Comparison of ENCODE assay signal across 17 mouse cellular contexts in genomic region chr13:9940186-9940585, GRCm38 (mm10).
A peak's percentile ranks its signal among the peaks of the same experiment; 100 is the strongest.
DNase-seq lines count a peak whose midpoint lies in the region; ATAC-seq lines count a peak whose summit lies in the region.
"Had no signal": no experiment of that assay in that cellular context is flagged by ENCODE, and none has a peak within 500 bp of the region (broad histone marks: within the 10 kb centered on the region; RNA-seq: fewer than 3 reads in every experiment).

No protein-coding gene starts in this region.

- H3K9me3 ChIP-seq in kidney, embryonic 15.5 days (replicated peaks), result no peaks in the 10 kb centered on the region
- H3K9me3 ChIP-seq: heart, embryonic 15.5 days; limb, embryonic 10.5 days; liver, embryonic 15.5 days; megakaryocyte, embryonic 14.5 days; neural tube, embryonic 15.5 days had no signal

- no peak overlapping the region for H3K27ac ChIP-seq in kidney, embryonic 15.5 days
- H3K27ac ChIP-seq: limb, embryonic 10.5 days; liver, embryonic 15.5 days; neural tube, embryonic 15.5 days had no signal

- no peak overlapping the region for H3K9ac ChIP-seq in kidney, embryonic 15.5 days
- H3K9ac ChIP-seq: heart, embryonic 15.5 days; liver, embryonic 15.5 days; neural tube, embryonic 15.5 days had no signal

- intact Hi-C loops in heart, postnatal 36 days (cut with DNase I), result no loop called here

- H3K36me3 ChIP-seq in kidney, embryonic 15.5 days, result no peaks in the 10 kb centered on the region
- H3K36me3 ChIP-seq: heart, embryonic 15.5 days; limb, embryonic 10.5 days; liver, embryonic 15.5 days; neural tube, embryonic 15.5 days had no signal

- peak; percentile 11 for DNase-seq in adrenal gland, adult 8-10 months
- no peak for DNase-seq in adrenal gland, postnatal 4 days (ENCODE audit: low spot score in 2 of 2)
- peak; percentile 2 for DNase-seq in kidney, postnatal 14 days
- DNase-seq in heart, postnatal 36 days, result peak; percentile 1 to 23
- peak; percentile 10 for DNase-seq in skeletal muscle tissue, adult 2 months (ENCODE audit: low read depth, low spot score)
- DNase-seq in retina, postnatal 1 day, result no peak
- DNase-seq: cerebellum, postnatal 25 days; layer of hippocampus, postnatal 36 days; right cerebral cortex, postnatal 4 days had no signal

- no peak overlapping the region for H3K4me3 ChIP-seq in kidney, embryonic 15.5 days (replicated peaks)
- H3K4me3 ChIP-seq: heart, embryonic 15.5 days; limb, embryonic 10.5 days; liver, embryonic 15.5 days; megakaryocyte, embryonic 14.5 days; neural tube, embryonic 15.5 days had no signal

- no peak for ATAC-seq in kidney, embryonic 15.5 days (replicated peaks; ENCODE audit: low FRiP score)
- no peak for ATAC-seq in cerebellum, adult (ENCODE audit: insufficient number of reproducible peaks, low FRiP score, low TSS enrichment)
- ATAC-seq: hindbrain, embryonic 16.5 days had no signal

- 82% methylated on average over 1 of the region's 1 CpGs for WGBS in kidney, embryonic 15.5 days

- H3K27me3 ChIP-seq in kidney, embryonic 15.5 days, result no peaks in the 10 kb centered on the region
- H3K27me3 ChIP-seq: heart, embryonic 15.5 days; liver, embryonic 15.5 days; megakaryocyte, embryonic 14.5 days; neural tube, embryonic 15.5 days had no signal

- no peak overlapping the region for H3K4me2 ChIP-seq in kidney, embryonic 15.5 days
- H3K4me2 ChIP-seq: heart, embryonic 15.5 days; liver, embryonic 15.5 days; neural tube, embryonic 15.5 days had no signal

- H3K4me1 ChIP-seq in kidney, embryonic 15.5 days, result no peaks in the 10 kb centered on the region
- H3K4me1 ChIP-seq: heart, embryonic 15.5 days; limb, embryonic 10.5 days; liver, embryonic 15.5 days; neural tube, embryonic 15.5 days had no signal

Comparison
In these comparisons a context has a peak if more than half of its experiments do, and no peak if none do; other contexts are left out.
1. DNase-seq: peak in adrenal gland, adult 8-10 months (single experiment), kidney, postnatal 14 days (single experiment), heart, postnatal 36 days (2 of 2) and skeletal muscle tissue, adult 2 months (single experiment); none in adrenal gland, postnatal 4 days (0 of 2) and retina, postnatal 1 day (single experiment).